Mouse (Mus musculus): Measurements from ENCODE around the gene Sp8.

DNA sequence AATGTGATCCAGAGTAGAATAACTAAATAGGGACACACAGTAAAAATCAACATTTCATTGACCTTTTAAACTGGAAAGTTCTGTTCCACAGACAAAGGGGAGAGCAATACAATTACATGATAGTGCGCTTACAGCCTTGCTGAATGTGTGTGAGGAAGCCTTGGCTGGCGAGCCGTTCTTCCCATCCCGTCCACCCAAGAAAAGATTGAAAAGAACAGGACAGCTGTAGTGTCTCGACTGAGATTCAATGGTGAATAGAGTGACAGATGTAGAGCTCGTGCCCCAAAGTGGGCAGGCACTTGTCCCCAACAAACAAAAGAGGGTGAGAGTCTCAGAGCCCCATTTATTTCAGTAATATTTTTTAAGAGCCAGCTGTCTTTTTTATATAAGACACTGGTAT, 16.2 kb upstream of the Sp8 start:
- TF ChIP-seq GATA1 (IDR thresholded peaks at IDR 0.05; ENCODE audit: borderline replicate concordance, low read length) (no peak), FLI1 (IDR thresholded peaks at IDR 0.05; ENCODE audit: low read length) (no peak)

Measured in megakaryocyte, embryonic 14.5 days (primary cell).